Mouse (Mus musculus): ENCODE results near the gene Prkci.
A peak's percentile ranks its signal among the peaks of the same experiment; 100 is the strongest.

The Prkci gene

GRCm38 (mm10) chr3:31042992-31043391 is 47.4 kb downstream of the Prkci start:
- DNase-seq (ENCODE audit: low read depth): no peak

- peak; percentile 36 for DNase-seq (ENCODE audit: low read depth)
Measured at GRCm38 (mm10) chr3:31047263-31047662, 51.7 kb downstream of the Prkci start.

GRCm38 (mm10) chr3:31049087-31049486 is 53.5 kb downstream of the Prkci start:
- DNase-seq (ENCODE audit: low read depth): no peak

- no peak for DNase-seq (ENCODE audit: low read depth)
Measured at GRCm38 (mm10) chr3:31050375-31050774, 54.8 kb downstream of the Prkci start.

- DNase-seq (ENCODE audit: low read depth): no peak
Measured at GRCm38 (mm10) chr3:31051730-31052129, 56.2 kb downstream of the Prkci start.

- no peak for DNase-seq (ENCODE audit: low read depth)
Measured at GRCm38 (mm10) chr3:31053191-31053590, 57.6 kb downstream of the Prkci start.

- no peak for DNase-seq (ENCODE audit: low read depth)
Measured at GRCm38 (mm10) chr3:31054888-31055287, 59.3 kb downstream of the Prkci start.

GRCm38 (mm10) chr3:31056047-31056650 is 60.6 kb downstream of the Prkci start:
- DNase-seq (ENCODE audit: low read depth): peak; percentile 89

- DNase-seq (ENCODE audit: low read depth): peak; percentile 97
Measured at GRCm38 (mm10) chr3:31056651-31057627, 61.4 kb downstream of the Prkci start.

- DNase-seq (ENCODE audit: low read depth): no peak
Measured at GRCm38 (mm10) chr3:31060745-31061102, 65.2 kb downstream of the Prkci start.

GRCm38 (mm10) chr3:31061103-31061785 is 65.7 kb downstream of the Prkci start:
- DNase-seq (ENCODE audit: low read depth): peak; percentile 99

- peak; percentile 84 for DNase-seq (ENCODE audit: low read depth)
Measured at GRCm38 (mm10) chr3:31061786-31062120, 66.2 kb downstream of the Prkci start.

GRCm38 (mm10) chr3:31062325-31062724 is 66.8 kb downstream of the Prkci start:
- peak; percentile 39 for DNase-seq (ENCODE audit: low read depth)

GRCm38 (mm10) chr3:31068482-31068881 is 72.9 kb downstream of the Prkci start:
- DNase-seq (ENCODE audit: low read depth): no peak

GRCm38 (mm10) chr3:31071804-31072203 is 76.3 kb downstream of the Prkci start:
- no peak for DNase-seq (ENCODE audit: low read depth)

GRCm38 (mm10) chr3:31075808-31076207 is 80.3 kb downstream of the Prkci start:
- DNase-seq (ENCODE audit: low read depth): peak; percentile 37

- DNase-seq (ENCODE audit: low read depth): no peak
Measured at GRCm38 (mm10) chr3:31077068-31077703, 81.6 kb downstream of the Prkci start.

GRCm38 (mm10) chr3:31079450-31079849 is 83.9 kb downstream of the Prkci start:
- DNase-seq (ENCODE audit: low read depth): no peak

GRCm38 (mm10) chr3:31080791-31081502 is 85.4 kb downstream of the Prkci start:
- no peak for DNase-seq (ENCODE audit: low read depth)

GRCm38 (mm10) chr3:31082838-31083506 is 87.4 kb downstream of the Prkci start:
- no peak for DNase-seq (ENCODE audit: low read depth)
